Mouse (Mus musculus): ENCODE results near the gene Gm21887. TPM values are rescaled to one million over a fixed set of nuclear protein-coding genes. Genes with fewer than 3 reads are reported as not detected.
"Not testable (repeated sequence)": the region's sequence is repeated elsewhere in the genome, so short reads cannot be mapped to it uniquely, and the experiment has no call there.

Gene Gm21887
- polyA plus RNA-seq, 1 experiment from 2014 or later: 163 TPM

DNA sequence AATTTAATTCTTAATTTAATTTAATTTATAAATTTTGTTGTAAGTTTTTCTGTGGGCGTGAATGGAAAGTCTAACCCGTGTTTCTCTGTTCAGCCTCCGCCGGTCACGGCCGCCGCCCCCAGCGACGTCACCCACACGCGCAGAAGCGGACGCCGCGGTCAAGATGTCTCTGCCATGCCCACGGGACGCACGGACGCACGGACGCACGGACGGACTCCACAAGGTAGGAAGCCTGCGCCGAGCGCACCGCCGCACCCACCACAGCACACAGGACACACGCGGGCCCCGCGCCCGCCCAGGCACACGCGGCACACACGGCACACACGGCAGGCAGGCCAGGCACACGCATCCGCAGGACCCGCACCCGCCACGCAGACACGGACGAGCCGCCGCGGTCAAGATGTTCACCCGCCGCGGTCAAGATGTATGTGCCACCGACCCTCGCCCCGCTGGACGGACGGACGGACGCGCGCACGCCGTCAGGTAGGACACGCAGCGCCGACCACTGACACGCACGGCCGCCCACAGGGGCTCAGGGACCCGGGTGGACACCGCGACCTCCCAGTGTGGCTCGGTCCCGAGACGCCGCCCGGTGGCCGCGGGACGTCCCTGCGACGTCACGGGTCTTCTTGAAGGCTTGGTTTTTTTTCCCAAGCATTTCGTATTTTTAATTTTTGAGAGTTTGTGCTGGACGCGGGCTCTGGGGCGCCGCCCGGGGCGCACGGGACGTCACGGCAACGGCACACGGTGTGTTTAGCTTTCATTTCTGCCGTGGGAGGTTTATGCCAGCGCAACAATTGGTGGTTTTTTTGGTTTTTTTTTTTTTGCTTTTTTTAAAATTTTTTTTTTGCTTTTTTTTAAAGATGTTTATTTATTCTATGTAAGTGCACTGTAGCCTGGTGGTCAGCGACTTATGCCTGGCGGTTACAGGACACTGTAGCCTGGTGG is 1.4 kb downstream of the Gm21887 start:
- not testable (repeated sequence) for H3K27me3 ChIP-seq, H3K27ac ChIP-seq, H3K9ac ChIP-seq, H3K4me1 ChIP-seq
- H3K4me3 ChIP-seq: peak overlapping the region; percentile 8
- peaks cover 18% of the 10 kb centered on the region for H3K9me3 ChIP-seq
- WGBS: 83% methylated on average over 97 of the region's 97 CpGs
- H3K36me3 ChIP-seq: peaks cover 19% of the 10 kb centered on the region
- ATAC-seq (ENCODE audit: insufficient number of reproducible peaks, low FRiP score, low TSS enrichment, low read depth): peak; percentile 47
- 0 out of 2 replicates have a peak overlapping the region, but pooled peaks have one; percentile 0 for H3K4me2 ChIP-seq

DNA sequence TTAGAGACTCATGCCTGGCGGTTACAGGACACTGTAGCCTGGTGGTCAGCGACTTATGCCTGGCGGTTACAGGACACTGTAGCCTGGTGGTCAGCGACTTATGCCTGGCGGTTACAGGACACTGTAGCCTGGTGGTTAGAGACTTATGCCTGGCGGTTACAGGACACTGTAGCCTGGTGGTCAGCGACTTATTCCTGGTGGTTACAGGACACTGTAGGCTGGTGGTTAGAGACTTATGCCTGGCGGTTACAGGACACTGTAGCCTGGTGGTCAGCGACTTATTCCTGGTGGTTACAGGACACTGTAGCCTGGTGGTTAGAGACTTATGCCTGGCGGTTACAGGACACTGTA is 2.0 kb downstream of the Gm21887 start:
- H3K4me3 ChIP-seq; H3K9ac ChIP-seq; H3K4me2 ChIP-seq; H3K4me1 ChIP-seq; ATAC-seq (ENCODE audit: insufficient number of reproducible peaks, low FRiP score, low TSS enrichment, low read depth); H3K27me3 ChIP-seq; H3K27ac ChIP-seq: not testable (repeated sequence)
- peaks cover 19% of the 10 kb centered on the region for H3K36me3 ChIP-seq
- WGBS: 87% methylated on average over 7 of the region's 10 CpGs
- peaks cover 18% of the 10 kb centered on the region for H3K9me3 ChIP-seq

DNA sequence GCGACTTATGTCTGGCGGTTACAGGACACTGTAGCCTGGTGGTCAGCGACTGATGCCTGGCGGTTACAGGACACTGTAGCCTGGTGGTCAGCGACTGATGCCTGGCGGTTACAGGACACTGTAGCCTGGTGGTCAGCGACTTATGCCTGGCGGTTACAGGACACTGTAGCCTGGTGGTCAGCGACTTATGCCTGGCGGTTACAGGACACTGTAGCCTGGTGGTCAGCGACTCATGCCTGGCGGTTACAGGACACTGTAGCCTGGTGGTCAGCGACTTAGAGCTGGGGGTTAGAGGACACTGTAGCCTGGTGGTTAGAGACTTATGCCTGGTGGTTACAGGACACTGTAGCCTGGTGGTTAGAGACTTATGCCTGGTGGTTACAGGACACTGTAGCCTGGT is 4.0 kb downstream of the Gm21887 start:
- 89% methylated on average over 5 of the region's 13 CpGs for WGBS

DNA sequence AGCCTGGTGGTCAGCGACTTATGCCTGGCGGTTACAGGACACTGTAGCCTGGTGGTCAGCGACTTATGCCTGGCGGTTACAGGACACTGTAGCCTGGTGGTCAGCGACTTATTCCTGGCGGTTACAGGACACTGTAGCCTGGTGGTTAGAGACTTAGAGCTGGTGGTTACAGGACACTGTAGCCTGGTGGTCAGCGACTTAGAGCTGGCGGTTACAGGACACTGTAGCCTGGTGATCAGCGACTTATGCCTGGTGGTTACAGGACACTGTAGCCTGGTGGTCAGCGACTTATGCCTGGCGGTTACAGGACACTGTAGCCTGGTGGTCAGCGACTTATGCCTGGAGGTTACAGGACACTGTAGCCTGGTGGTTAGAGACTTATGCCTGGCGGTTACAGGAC is 4.6 kb downstream of the Gm21887 start:
- H3K27me3 ChIP-seq; H3K4me2 ChIP-seq; H3K4me3 ChIP-seq; H3K9ac ChIP-seq; H3K27ac ChIP-seq; H3K4me1 ChIP-seq; ATAC-seq (ENCODE audit: insufficient number of reproducible peaks, low FRiP score, low TSS enrichment, low read depth): not testable (repeated sequence)
- Histone ChIP-seq H3K36me3 (peaks cover 35% of the 10 kb centered on the region), H3K9me3 (peaks cover 19% of the 10 kb centered on the region)
- 79% methylated on average over 5 of the region's 13 CpGs for WGBS

More for the DNA sequence above, 4.0 kb downstream of the Gm21887 start:
- H3K4me3 ChIP-seq; H3K27ac ChIP-seq; ATAC-seq (ENCODE audit: insufficient number of reproducible peaks, low FRiP score, low TSS enrichment, low read depth); H3K4me1 ChIP-seq; H3K27me3 ChIP-seq; H3K9ac ChIP-seq; H3K4me2 ChIP-seq: not testable (repeated sequence)
- peaks cover 29% of the 10 kb centered on the region for H3K36me3 ChIP-seq
- peaks cover 16% of the 10 kb centered on the region for H3K9me3 ChIP-seq

DNA sequence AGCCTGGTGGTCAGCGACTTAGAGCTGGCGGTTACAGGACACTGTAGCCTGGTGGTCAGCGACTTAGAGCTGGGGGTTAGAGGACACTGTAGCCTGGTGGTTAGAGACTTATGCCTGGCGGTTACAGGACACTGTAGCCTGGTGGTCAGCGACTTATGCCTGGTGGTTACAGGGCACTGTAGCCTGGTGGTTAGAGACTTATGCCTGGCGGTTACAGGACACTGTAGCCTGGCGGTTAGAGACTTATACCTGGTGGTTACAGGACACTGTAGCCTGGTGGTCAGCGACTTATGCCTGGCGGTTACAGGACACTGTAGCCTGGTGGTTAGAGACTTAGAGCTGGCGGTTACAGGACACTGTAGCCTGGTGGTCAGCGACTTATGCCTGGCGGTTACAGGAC is 6.4 kb downstream of the Gm21887 start:
- H3K36me3 ChIP-seq: peaks cover 39% of the 10 kb centered on the region
- peaks cover 14% of the 10 kb centered on the region for H3K9me3 ChIP-seq
- H3K27ac ChIP-seq; H3K9ac ChIP-seq; ATAC-seq (ENCODE audit: insufficient number of reproducible peaks, low FRiP score, low TSS enrichment, low read depth); H3K4me2 ChIP-seq; H3K27me3 ChIP-seq; H3K4me3 ChIP-seq; H3K4me1 ChIP-seq: not testable (repeated sequence)
- WGBS: 84% methylated on average over 12 of the region's 12 CpGs

DNA sequence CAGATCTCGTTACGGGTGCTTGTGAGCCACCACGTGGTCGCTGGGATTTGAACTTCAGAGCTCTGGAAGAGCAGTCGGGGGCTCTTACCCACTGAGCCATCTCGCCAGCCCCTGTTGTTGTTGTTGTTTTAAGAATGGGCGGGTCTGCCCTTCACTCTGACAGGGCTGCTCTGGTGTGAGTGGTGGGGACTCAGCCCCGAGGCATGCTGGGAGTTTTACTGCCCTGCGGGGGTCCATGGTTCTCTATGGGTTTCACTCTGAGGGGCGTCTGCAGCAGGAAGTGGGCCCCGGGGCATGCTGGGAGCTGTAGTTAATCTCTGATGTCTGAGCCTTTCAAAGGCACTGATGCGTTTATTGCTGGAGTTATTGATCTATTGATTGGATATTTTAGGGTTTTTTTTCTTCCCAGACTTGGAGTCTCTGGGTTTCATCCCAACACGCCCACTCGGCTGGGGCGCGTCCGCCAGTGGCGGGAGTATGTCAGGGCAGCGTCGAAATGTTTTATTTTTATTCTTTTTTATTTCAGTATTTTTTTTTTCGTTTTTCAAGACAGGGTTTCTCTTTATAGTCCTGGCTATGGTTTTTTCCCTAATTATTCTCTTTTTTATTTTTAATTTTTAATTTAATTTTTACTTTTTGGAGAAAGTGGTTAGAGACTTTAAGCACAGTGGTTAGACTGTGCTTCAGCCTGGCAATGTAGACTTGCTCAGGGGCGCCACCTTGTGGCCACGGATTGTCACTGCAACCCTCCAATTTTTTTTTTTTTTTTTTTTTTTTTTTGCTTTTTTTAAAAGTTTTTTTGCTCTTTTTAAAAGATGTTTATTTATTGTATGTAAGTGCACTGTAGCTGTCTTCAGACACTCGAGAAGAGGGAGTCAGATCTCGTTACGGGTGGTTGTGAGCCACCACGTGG is 8.1 kb downstream of the Gm21887 start:
- peak overlapping the region; percentile 1; the same call in 1 of the 2 replicates for H3K27ac ChIP-seq
- not testable (repeated sequence) for H3K27me3 ChIP-seq, H3K9ac ChIP-seq, H3K4me1 ChIP-seq
- ATAC-seq (ENCODE audit: insufficient number of reproducible peaks, low FRiP score, low TSS enrichment, low read depth): peak; percentile 68
- 0 out of 2 replicates have a peak overlapping the region, but pooled peaks have one; percentile 0 for H3K4me2 ChIP-seq
- 56% methylated on average over 27 of the region's 27 CpGs for WGBS
- H3K9me3 ChIP-seq: peaks cover 20% of the 10 kb centered on the region
- H3K4me3 ChIP-seq: peak overlapping the region; percentile 4
- H3K36me3 ChIP-seq: peaks cover 37% of the 10 kb centered on the region

DNA sequence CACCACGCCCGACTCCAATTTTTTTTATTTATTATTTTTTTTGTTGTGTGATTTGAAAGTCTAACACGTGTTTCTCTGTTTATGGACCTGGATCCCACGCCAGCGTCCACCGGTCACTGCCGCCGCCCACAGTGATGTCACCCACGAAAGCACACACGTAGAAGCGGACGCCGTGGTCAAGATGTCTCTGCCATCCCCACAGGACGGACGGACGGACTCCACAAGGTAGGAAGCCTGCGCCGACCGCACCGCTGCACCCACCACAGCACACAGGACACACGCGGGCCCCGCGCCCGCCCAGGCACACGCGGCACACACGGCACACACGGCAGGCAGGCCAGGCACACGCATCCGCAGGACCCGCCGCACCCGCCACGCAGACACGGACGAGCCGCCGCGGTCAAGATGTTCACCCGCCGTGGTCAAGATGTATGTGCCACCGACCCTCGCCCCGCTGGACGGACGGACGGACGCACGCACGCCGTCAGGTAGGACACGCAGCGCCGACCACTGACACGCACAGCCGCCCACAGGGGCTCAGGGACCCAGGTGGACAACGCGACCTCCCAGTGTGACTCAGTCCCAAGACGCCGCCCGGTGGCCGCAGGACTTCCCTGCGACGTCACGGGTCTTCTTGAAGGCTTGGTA is 9.2 kb downstream of the Gm21887 start:
- H3K4me2 ChIP-seq, H3K9ac ChIP-seq, H3K4me1 ChIP-seq, H3K27me3 ChIP-seq, H3K4me3 ChIP-seq, H3K27ac ChIP-seq: not testable (repeated sequence)
- peaks cover 37% of the 10 kb centered on the region for H3K36me3 ChIP-seq
- ATAC-seq (ENCODE audit: insufficient number of reproducible peaks, low FRiP score, low TSS enrichment, low read depth): peak; percentile 92
- peaks cover 20% of the 10 kb centered on the region for H3K9me3 ChIP-seq
- 83% methylated on average over 66 of the region's 66 CpGs for WGBS

DNA sequence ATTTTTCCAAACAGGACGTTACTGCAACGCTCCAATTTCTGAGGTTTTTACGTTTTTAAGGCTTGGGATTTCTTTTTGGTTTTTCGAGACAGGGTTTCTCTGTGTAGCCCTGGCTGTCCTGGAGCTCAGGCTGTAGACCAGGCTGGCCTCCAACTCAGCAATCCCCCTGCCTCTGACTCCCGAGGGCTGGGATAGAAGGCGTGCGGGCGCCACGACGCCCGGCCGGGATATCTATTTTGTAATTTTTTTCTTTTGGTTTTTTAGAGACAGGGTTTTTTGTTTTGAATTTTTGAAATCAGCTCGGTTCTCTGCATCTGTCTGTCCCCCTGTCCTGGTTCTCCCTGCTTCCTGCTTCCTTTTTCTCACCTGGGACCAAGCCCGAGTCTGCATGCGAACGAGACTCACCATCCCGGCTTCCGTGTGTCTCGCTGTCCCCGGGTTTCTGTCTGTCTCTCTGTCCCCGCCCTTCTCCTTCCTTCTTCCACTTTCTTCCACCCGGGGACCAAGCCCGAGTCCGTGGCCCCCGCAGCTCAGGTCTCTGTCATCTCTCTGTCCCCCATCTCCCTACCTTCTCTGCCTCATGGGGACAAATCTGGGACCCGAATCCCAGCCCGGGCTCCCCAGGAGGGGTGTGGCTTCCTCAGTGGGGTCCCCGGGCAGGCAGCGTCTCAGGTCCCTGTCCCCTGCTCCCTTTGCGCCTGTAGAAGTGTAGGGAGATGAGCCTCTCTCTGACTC is 9.9 kb downstream of the Gm21887 start:
- H3K27ac ChIP-seq, H3K4me2 ChIP-seq, H3K4me3 ChIP-seq, H3K4me1 ChIP-seq, H3K9ac ChIP-seq, H3K27me3 ChIP-seq: not testable (repeated sequence)
- peak; percentile 70 for ATAC-seq (ENCODE audit: insufficient number of reproducible peaks, low FRiP score, low TSS enrichment, low read depth)
- WGBS: 84% methylated on average over 30 of the region's 30 CpGs
- Histone ChIP-seq H3K36me3 (peaks cover 34% of the 10 kb centered on the region), H3K9me3 (peaks cover 20% of the 10 kb centered on the region)

DNA sequence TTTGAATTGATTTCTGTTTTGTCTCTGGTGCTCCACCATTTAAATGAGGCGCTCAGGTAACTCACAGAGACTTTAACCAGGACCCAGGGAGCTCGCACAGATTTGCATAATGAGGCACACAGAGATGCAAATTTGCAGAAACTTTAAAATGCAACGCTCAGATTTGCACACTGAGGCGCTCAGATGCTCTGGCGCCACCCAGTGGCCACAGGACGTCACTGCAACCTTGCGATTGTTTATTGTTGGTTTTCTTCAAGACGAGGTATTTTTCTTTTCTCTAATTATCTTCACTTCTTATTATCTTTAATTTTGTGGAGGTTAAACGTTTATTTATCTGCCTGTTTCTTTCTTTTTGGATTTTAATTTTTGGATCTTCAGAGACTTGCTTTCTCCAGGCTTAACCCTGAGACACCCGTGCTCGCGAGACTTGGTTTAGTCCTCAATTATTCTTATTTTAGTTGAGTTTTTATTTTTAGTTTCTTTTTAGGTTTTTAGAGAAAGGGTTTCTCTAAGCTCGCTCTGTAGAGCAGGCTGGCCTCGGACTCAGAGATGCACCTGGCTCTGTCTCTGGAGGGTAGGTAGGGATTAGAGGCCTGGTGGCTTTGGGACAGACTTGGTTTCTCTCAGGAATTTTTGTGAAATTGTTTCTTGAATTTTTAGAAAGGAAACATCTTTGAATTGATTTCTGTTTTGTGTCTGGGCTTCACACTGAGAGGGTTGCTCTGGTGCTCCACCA is 10.7 kb downstream of the Gm21887 start:
- 56% methylated on average over 14 of the region's 14 CpGs for WGBS
- H3K9ac ChIP-seq; H3K27ac ChIP-seq; H3K4me2 ChIP-seq; H3K4me1 ChIP-seq; H3K4me3 ChIP-seq; H3K27me3 ChIP-seq; ATAC-seq (ENCODE audit: insufficient number of reproducible peaks, low FRiP score, low TSS enrichment, low read depth): not testable (repeated sequence)
- H3K36me3 ChIP-seq: peaks cover 34% of the 10 kb centered on the region
- peaks cover 20% of the 10 kb centered on the region for H3K9me3 ChIP-seq

DNA sequence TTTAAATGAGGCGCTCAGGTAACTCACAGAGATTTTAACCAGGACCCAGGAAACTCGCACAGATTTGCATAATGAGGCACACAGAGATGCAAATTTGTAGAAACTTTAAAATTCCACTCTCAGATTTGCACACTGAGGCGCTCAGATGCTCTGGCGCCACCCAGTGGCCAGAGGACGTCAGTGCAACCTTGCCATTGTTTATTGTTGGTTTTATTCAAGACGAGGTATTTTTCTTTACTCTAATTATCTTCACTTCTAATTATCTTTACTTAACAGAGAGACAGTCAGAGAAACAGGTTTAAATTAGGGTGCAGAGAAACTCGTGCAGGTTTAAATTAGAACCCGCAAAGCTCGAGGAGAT is 11.2 kb downstream of the Gm21887 start:
- 53% methylated on average over 9 of the region's 9 CpGs for WGBS
- H3K9ac ChIP-seq; H3K4me1 ChIP-seq; H3K27me3 ChIP-seq; H3K4me3 ChIP-seq; H3K27ac ChIP-seq; ATAC-seq (ENCODE audit: insufficient number of reproducible peaks, low FRiP score, low TSS enrichment, low read depth); H3K4me2 ChIP-seq: not testable (repeated sequence)
- H3K9me3 ChIP-seq: peaks cover 20% of the 10 kb centered on the region
- H3K36me3 ChIP-seq: peaks cover 34% of the 10 kb centered on the region

DNA sequence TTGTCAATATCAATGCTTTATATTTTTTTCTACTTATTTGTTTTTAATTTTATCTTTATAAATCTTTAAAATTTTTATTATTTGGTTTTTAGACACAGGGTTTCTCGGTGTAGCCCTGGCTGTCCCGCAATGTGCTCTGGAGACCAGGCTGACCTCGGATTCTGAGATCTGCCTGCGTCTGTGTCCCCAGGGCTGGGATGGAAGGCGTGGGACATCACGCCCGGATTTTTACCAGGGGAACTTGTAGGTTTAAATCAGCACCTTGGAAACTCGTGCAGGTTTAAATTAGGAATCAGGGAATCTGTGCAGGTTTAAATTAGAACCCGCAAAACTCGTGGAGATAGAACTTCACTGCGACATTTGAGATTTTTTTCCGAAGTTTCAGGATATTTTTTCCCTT is 11.7 kb downstream of the Gm21887 start:
- not testable (repeated sequence) for H3K9ac ChIP-seq; H3K27ac ChIP-seq; ATAC-seq (ENCODE audit: insufficient number of reproducible peaks, low FRiP score, low TSS enrichment, low read depth); H3K27me3 ChIP-seq; H3K4me2 ChIP-seq; H3K4me3 ChIP-seq; H3K4me1 ChIP-seq
- peaks cover 20% of the 10 kb centered on the region for H3K9me3 ChIP-seq
- peaks cover 34% of the 10 kb centered on the region for H3K36me3 ChIP-seq
- WGBS: 76% methylated on average over 12 of the region's 12 CpGs
